Mouse (Mus musculus): ENCODE results near the gene Lsm10.
A peak's percentile ranks its signal among the peaks of the same experiment; 100 is the strongest.
"Not testable (repeated sequence)": the region's sequence is repeated elsewhere in the genome, so short reads cannot be mapped to it uniquely, and the experiment has no call there.

The Lsm10 gene

GRCm38 (mm10) chr4:126096464-126097111 lies at the start of gene Lsm10:
TSS of gene Lsm10 (plus strand) at chr4:126096623.
- DNase-seq = peak; percentile 96 to 98

- peak; percentile 90 to 91 for DNase-seq
These were observed 49.4 kb upstream of the Lsm10 start, which contains the start of gene Mrps15 for GRCm38 (mm10) chr4:126046851-126047585. TSS of gene Mrps15 (plus strand) at chr4:126046925.

- peak; percentile 69 to 88 for DNase-seq
These were observed 44.8 kb upstream of the Lsm10 start for GRCm38 (mm10) chr4:126051617-126052016.

- no peak for DNase-seq
These were observed 39.0 kb upstream of the Lsm10 start for GRCm38 (mm10) chr4:126057207-126058133.

- peak; percentile 93 for DNase-seq
These were observed 38.1 kb upstream of the Lsm10 start, which contains the start of gene Oscp1 for GRCm38 (mm10) chr4:126058134-126058996. TSS of gene Oscp1 (plus strand) at chr4:126058565.

- no peak for DNase-seq
These were observed 37.4 kb upstream of the Lsm10 start for GRCm38 (mm10) chr4:126058997-126059362.

GRCm38 (mm10) chr4:126062856-126063255 lies 33.6 kb upstream of the Lsm10 start:
- DNase-seq = no peak

- peak; percentile 47 to 51 for DNase-seq
These were observed 31.2 kb upstream of the Lsm10 start for GRCm38 (mm10) chr4:126065241-126065640.

- DNase-seq = peak; percentile 62
These were observed 28.9 kb upstream of the Lsm10 start for GRCm38 (mm10) chr4:126067401-126068077.

- no peak for DNase-seq
These were observed 27.6 kb upstream of the Lsm10 start for GRCm38 (mm10) chr4:126068842-126069241.

GRCm38 (mm10) chr4:126077833-126078232 lies 18.6 kb upstream of the Lsm10 start:
- no peak for DNase-seq

GRCm38 (mm10) chr4:126079266-126079665 lies 17.2 kb upstream of the Lsm10 start:
- DNase-seq = peak in 1 of 2 experiments; percentile 63

- no peak for DNase-seq
These were observed 14.8 kb upstream of the Lsm10 start for GRCm38 (mm10) chr4:126081601-126082000.

GRCm38 (mm10) chr4:126083021-126083420 lies 13.4 kb upstream of the Lsm10 start:
- DNase-seq = no peak

GRCm38 (mm10) chr4:126084382-126084781 lies 12.0 kb upstream of the Lsm10 start:
- DNase-seq = no peak

- DNase-seq = peak; percentile 82 to 88
These were observed 10.3 kb upstream of the Lsm10 start for GRCm38 (mm10) chr4:126085996-126086576.

GRCm38 (mm10) chr4:126090101-126090847 lies 6.1 kb upstream of the Lsm10 start:
- no peak for DNase-seq

GRCm38 (mm10) chr4:126090848-126091124 lies 5.6 kb upstream of the Lsm10 start:
- no peak for DNase-seq

GRCm38 (mm10) chr4:126091873-126092272 lies 4.5 kb upstream of the Lsm10 start:
- DNase-seq = no peak

- not testable (repeated sequence) for DNase-seq
These were observed 597 bp upstream of the Lsm10 start for GRCm38 (mm10) chr4:126095622-126096430.

All from lung, postnatal 4 days (tissue).